Mouse (Mus musculus) urinary bladder, postnatal 25 days (tissue): ENCODE data around the gene Tspan18.

Experiments
- DNase-seq: peaks from one replicate; pipeline ENCODE4 v3.0.0; 2022; ENCODE audit warnings: low spot score

The Tspan18 gene

GRCm38 (mm10) chr2:93290345-93291118, 43.8 kb downstream of the Tspan18 start:
- DNase-seq = no peak

DNA sequence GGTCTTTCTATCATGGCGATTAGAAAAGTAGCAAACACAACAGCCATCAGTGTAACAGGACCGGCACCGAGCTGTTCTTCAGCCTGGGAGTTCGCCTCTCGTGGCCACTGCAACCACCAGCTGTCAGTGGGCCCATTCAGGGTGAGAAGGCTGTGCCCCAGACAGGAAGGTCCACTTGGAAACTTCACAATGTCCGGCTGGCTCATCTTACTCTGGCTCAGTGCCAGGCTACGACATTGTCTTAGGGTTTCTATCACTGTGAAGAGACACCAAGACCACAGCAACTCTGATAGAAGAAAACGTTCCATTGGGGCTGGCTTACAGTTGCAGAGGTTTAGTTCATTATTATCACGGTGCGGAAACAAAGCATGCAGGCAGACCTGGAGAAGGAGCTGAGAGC, 45.1 kb downstream of the Tspan18 start:
- no peak for DNase-seq

GRCm38 (mm10) chr2:93287348-93287747, 47.0 kb downstream of the Tspan18 start:
- no peak for DNase-seq

GRCm38 (mm10) chr2:93286742-93287141, 47.6 kb downstream of the Tspan18 start:
- DNase-seq = no peak

DNA sequence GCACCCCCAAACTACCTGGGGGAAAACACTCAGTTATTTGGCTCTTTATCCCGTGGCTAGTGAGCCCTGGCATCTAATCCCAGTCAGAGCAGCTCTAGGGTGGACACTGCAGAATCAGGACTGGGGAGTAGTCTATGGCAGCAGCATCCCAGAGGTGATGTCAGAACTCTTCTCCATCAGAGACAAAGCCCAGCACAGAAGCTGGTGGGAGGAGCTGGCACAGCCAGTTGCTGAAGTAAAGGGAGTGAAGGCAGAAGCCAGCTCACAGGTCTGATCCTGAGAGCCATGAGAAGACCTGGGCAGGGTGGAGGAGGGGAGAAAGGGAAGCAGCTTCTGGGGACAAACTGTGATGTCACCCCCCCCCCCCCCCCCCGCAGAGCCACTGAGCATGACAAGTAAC, 48.0 kb downstream of the Tspan18 start:
- no peak for DNase-seq

DNA sequence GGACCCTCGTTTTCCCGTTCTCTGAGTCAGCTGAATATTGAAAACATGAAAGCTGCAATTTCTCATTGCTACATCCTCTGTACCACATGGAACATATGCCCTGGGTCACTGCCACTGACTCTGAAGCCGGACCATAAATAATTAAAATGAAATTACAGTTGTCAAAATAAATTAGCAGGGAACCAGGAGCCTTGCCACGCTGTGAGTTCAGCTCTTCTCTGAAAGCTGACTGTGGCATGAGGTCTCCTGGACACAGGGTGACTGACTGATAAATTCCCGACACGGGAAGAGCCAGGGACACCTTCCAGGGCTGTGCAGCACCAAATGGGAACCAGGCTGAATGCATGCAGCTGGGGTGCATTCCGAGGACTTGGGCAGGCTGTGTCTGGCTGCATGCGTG, 48.5 kb downstream of the Tspan18 start:
- no peak for DNase-seq

- no peak for DNase-seq
These were observed 49.7 kb downstream of the Tspan18 start for GRCm38 (mm10) chr2:93284625-93285024.

DNA sequence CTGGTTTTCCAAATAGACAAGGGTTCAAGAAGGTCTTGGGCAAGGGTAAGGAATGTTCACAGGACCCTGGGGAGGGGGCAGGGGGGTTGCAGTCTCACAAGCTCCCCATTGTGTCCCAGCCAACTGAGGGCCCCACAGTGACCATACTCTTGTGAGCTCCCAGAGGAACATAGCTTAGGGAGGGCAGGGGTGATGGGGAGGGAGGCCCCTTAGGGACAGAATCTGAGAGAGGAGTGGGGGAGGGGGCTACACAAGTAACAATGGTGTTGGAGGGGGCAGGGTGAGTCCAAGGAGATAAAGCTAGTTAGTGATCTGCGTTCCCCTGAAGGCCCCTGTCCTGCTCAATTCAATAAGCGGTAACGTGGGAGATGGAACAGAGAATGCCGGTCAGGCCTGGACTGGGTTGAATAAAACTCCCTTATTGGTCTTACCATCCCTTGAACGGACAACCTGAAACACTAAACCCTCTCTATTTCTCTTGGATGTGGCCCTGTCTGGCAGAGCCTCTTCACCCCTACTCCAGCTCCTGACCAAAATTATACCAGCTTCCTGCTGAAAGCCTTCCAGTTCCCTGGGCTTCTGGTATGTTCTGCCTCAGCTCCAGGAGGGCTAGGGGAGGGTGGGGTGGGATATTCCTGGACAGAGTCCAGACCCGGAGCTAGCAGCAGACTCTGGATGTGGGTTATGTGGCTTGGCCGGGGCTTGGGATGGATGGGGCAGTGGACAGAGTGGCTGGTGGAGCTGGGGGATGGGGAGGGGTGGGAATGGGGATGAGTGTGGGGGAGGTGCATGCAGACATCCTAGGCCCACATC, 50.6 kb downstream of the Tspan18 start:
- no peak for DNase-seq

DNA sequence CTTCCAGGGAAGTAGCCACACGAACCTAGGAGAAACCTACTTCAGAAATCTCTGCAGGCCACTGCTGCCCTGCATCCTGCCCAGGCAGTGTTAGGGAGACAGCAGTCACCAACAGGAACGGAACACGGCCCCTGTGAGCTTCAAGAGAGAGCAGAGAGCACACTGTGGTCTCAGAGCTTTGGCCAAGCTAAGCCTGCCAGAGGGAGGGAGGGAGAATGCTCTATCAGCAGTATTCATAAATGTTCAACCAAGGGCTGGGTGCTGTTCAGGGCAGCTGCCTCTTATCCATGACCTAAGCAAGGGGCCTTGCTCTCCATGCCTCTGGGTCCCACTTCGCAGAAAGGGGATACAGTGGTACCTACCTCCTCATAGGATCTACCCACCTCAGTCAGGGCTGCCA, 51.7 kb downstream of the Tspan18 start:
- no peak for DNase-seq

GRCm38 (mm10) chr2:93281466-93281865, 52.8 kb downstream of the Tspan18 start:
- DNase-seq = no peak

- no peak for DNase-seq
These were observed 54.1 kb downstream of the Tspan18 start for GRCm38 (mm10) chr2:93280117-93280620.

- no peak for DNase-seq
These were observed 55.9 kb downstream of the Tspan18 start for GRCm38 (mm10) chr2:93278181-93278975.

- DNase-seq = no peak
These were observed 56.8 kb downstream of the Tspan18 start for GRCm38 (mm10) chr2:93277486-93277885.

GRCm38 (mm10) chr2:93276026-93276425, 58.3 kb downstream of the Tspan18 start:
- no peak for DNase-seq

GRCm38 (mm10) chr2:93273916-93274315, 60.4 kb downstream of the Tspan18 start:
- DNase-seq = no peak

- no peak for DNase-seq
These were observed 64.2 kb downstream of the Tspan18 start for GRCm38 (mm10) chr2:93270083-93270482.

DNA sequence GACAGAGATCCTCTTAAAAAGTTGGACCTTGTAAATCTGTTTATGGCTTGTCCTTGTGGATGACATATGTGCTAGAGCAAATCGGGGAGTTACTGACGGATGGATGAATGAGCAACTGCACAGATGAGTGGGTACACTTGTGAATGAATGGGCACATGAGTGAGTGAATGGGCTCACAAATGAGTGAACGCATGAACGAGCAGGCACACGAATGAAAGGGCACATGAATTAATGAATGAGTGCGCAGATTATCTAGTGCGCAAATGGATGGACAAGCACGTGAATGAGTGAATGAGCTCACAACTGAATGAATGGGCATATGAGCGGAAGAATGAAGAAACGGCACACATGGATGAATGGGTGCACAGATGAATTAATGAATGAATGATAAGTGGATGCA, 64.7 kb downstream of the Tspan18 start:
- DNase-seq = no peak

DNA sequence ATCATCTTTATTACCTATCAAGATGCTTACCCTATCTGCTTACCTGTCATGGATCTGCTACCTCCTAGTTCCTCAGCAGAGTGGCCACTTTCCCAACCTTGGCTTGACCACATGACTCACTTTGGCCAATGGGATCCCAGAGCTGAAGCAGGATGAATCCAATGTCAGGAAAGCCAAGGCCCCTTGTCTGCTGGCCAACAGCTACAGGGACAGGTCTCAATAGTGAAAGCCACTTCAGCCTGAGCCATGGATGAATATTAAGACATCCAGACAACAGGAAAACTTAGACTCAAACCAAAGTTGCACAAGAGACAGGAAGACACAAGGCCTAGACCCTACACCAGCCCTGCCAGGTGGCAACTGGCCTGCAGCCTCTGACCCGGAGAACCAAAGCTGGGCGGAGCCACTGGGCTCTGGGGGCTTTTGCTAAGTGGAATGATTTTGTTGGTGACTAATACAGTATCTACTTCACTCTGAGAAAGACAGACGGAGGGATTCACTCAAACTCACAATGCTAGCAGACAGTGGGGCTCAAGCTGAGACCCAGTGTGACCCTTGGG, 65.5 kb downstream of the Tspan18 start:
- DNase-seq = no peak

DNA sequence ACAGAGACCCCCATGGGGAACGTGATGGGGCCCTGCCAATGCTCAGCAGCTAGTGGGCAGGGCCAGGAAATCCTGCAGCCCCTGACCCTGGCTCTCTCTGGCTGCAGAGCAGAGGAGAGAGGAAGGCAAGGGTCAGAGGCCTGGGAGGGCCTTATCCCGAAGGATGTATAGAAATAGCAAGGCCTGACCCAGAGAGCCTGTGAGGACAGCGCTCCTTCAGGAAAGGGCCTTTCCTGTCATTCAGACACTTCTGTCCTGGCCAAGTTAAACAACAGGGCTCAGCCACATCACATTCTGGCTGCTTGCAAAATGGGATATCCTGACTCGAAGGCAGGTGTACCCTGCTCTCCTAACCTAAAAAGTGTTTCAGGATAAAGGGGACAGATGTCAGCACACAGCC, 66.5 kb downstream of the Tspan18 start:
- DNase-seq = no peak

GRCm38 (mm10) chr2:93266565-93267169, 67.6 kb downstream of the Tspan18 start:
- no peak for DNase-seq
